Mouse (Mus musculus) adrenal gland (tissue): ENCODE data around the gene Sh3rf1.

Experiments used
- intact Hi-C: fragments of 180-260 bp; cut with DNase I; formaldehyde crosslinking; loops from one replicate; pipeline ENCODE4 v1.15.1; 2025

Gene Sh3rf1

DNA sequence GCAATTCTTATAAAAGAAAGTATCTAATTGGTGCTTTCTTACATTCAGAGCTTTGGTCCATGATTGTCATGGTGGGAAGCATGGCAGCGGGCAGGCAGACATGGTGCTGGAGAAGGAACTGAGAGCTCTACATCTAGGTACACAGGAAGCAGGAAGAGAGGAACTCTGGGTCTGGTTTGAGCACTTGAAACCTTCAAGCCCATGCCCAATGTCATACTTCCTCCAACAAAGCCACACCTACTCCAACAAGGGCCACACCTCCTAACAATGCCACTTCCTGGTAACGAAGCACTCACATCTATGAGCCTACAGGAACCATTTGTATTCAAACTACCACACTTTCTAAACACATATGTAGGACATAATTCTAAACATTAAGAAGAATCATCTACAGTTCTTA is 5.2 kb upstream of the Sh3rf1 start:
- intact Hi-C loops = no loop called here

DNA sequence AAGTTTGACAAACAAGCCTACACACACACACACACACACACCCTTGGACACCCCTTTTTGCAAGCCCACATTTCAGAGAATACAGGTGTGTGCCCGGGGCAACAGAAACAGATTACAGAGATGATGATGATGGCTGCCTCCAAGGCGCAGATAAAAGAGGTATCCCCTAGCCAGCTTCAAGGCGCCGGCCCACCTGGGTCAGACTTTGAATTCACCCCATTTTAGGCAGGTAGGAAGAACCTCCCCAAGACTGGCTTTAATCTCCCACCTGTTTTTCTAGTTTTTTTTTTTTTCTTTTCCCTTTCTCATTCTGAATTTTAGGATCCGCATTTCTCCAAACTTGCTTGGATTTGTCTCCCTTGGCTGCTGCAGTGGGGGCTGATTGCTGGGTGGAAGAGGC is 389 bp upstream of the Sh3rf1 start:
- intact Hi-C loops = loop anchor here (5.0 kb wide), 1 partner anchor 264 kb away; the partner anchor contains the start of gene Cbr4

DNA sequence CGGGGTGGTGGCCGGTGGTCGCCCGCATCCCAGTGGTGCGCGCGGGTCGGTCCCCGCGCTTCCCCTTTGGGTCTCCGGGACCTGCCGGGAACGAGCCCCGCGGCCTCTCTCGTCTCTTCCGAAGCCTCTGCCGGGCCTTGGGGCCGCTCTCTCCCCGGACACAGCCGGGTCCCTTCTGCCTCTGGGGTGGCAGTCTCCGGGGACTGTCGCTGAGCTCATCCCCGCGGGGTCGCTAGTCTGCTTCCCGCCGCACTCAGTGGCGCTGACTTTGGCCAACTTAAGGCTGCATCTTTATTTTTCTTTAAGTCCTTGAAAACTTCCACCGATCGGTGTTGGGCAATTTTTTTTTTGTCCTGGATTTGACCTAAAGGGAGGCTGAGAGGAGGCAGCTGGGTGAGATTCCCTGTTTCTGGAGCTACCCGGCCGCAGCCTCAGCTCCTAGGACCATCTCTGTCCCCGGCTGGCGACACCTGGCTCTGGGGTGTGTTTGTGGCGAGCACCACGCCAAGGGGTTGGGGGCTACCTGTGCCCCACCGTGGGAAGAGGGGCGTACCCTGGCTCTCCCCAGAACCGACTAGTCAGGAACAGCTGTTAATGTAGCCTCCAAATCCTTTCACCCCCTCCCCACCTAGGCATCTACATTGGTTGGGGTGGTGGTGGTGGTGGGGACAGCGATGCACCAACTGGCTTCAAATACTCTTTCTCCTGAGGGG is 864 bp downstream of the Sh3rf1 start:
- intact Hi-C loops = loop anchor here (5.0 kb wide), 1 partner anchor 263 kb away; the partner anchor contains the start of gene Cbr4

DNA sequence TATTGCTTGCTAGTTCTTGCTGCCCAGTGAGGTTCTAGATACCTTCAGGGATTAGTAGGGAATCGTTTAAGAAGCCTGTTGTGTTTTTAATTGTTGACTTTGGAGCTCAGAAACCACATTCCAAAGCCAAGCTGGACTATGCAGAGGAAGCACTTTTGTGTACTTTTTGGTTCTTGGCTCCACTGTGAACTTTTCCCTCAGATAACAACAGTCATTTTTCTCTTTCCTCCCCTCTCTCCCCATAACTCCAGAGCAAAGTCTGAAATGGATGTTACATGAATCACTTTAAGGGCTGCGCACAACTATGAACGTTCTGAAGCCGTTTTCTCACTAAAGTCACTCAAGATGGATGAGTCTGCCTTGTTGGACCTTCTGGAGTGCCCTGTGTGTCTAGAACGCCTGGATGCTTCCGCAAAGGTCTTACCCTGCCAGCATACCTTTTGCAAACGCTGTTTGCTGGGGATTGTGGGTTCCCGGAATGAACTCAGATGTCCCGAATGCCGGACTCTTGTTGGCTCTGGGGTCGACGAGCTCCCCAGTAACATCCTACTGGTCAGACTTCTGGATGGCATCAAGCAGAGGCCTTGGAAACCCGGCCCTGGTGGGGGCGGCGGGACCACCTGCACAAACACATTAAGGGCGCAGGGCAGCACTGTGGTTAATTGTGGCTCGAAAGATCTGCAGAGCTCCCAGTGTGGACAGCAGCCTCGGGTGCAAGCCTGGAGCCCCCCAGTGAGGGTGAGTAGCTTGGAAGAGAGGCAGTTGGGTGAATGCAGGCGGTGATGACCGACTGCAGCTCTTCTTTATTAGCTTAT is 2.1 kb downstream of the Sh3rf1 start:
- intact Hi-C loops = no loop called here

DNA sequence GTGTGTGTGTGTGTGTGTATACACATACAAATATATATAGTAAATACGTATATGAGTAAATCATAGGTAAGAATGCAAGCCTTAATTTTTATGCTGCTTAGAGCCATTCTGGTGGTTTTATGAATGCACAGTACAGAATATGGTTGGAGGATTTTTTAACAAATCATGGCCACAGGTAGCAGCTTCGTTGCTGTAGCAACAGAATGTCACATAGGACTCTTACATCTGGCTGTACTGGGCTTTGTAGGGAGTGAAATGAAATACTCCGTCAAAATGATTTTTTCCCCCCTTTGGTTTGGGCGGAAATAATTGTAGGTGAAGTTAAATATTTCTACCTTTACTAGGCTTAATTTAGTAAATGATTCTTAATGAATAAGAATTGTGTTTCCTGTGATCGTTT is 3.0 kb downstream of the Sh3rf1 start:
- intact Hi-C loops = no loop called here

DNA sequence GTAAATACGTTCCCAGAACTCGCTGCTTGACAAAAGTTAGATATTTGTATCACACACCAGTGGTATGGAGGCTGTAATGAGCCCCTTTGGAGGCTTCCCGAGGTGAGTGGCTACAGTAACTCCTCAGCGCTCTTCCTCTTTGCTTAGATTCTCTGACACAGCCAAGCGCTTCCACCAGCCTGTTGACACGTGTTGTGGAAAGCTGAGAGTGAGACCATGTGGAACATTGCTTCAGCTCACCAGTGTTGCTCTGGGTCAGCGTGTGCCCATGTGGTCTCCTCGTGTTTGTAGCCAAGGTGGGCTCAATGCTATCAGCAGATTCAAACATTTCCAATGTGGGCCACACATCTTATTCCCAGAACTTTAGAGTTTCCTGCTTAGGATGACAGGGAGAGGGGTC is 5.0 kb downstream of the Sh3rf1 start:
- intact Hi-C loops = no loop called here

DNA sequence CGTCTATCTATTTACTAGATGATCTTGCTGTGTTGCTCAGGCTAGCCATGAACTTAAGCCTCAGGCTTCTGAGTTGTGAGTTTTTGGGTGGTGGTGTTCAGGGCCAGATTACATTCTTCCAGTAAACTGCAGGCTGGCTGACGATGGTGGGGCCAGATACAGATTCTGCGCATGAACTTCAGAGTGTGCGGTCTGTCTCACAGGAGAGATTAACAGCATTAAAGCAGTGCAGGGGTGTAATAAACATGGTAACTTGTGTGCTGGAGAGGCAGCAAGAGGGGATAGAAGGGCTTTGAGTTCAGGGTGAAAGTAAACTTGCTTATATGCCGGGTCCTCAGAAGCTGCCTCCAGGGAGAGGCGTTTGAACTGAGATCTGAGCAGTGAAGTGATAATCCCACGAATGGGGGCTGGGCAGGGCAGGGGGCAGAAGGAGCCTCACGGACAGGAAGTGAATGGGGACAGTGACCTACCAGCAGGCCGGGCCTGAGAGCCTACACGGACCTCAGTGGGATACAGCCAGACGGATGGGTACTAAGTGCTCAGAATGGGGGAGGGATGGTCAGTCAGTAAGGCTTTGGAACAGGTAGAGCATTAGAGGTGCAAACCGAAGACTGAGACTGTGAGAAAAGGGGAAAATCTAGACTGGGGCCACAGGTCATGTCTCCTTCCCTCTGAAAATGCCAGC is 6.0 kb downstream of the Sh3rf1 start:
- intact Hi-C loops = no loop called here

DNA sequence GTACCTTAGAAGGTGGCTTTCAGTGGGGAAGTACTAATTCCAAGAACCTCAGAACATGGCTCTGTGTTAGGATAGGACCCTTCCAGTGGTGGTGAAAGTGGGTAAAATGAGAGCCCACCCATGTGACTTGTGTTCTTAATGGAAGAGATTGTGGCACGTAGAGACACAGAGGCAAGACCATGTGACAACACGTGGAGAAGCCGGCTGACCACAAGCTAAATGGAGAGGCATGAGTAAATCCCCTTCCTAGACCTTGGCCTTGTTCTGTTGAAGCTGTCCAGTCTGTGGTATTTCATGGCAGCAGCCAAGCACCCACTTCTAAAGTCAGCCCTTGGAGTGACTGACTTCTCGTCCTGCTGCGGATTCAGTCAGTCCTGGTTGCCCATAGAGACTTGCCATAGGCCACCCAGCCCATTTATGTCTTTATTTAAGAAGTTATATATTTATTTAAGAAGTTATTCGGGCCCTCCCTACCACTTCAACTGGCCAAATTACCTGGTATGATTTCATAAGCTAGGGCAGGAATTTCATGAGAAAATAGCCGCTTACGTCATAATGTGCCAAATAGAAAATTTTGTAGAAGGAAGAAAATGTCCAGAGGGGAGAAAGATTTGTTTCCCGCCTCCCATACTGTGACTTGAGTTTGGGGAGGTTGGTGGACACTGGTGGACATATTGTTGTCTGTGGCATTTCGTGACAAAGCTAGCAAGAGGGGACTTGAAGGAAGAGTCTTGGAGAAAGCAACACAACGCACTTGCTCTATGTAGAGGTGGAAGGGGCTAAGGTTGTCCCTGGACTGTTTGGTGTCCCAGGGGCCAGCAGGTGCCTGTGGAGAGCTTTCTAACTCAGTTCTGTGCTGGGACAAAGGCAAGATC is 7.4 kb downstream of the Sh3rf1 start:
- intact Hi-C loops = no loop called here

DNA sequence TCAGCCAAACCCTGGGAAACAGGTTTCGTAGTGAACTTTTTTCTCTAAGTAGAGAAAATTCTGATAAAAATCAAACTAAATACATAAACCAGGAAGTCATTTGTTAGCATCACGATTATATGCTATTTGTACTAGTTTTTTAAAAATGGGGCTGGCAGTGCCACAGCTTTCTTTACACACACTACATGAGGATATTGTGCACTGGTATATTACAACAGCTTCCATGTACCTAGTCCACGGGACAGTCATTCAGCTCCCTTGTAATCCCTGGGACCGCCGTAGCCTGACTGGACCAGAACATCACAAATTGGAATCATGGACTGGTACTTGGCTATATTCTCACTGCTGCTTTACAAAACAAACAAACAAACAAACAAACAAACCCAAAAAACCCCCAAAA is 11.8 kb downstream of the Sh3rf1 start:
- intact Hi-C loops = no loop called here

DNA sequence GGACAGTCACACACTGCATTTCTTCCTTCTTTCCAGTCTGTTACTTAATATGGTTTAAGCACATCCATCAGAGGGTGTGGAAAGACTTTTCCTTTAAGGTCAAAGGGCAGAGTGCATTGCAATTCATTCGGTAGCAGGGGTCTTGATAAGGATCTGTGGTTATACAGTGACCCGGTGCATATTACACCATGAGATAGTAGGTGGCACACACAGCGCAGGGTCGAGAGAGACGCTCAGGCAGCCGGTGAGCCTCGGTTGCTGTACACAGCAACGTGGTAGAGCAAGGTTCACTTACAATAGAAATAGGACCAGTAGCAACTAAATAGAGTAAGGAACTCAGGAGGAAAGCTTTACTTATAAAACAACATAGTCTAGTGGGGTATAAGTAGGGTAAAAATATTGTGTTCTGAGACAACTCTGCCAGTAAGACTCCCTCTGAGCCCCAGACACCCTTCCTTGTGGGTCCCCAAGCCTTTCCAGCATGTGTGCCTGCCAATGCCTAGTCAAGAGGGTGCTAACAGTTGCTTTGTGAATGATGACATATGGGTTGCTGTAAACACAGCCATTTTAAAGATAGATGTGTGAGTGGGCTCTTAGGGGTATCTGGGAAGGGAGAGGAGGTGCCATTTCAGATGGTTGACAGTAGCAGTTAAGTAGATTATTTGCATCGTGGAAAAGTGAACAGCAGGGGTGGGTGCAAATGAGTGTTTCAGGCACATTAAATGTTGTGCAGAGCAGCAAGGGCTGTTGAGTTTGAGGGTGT is 13.0 kb downstream of the Sh3rf1 start:
- intact Hi-C loops = no loop called here

DNA sequence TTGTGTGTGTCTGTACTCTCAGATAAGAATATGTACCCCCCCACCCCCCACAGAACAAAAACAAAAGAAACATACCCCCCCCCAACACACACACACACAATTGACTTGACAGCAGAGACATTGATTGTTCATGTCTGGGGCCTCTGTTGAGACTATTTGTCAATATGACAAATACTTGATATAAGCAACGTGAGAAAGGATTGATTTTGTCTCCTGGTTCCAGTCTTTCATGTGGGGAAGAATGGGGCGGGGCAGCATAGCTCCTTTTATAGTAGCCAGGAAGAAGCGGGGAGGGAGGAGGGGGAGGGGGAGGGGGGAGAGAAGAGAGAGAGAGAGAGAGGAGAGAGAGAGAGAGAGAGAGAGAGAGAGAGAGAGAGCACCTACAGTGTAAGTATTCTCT is 15.9 kb downstream of the Sh3rf1 start:
- intact Hi-C loops = no loop called here

DNA sequence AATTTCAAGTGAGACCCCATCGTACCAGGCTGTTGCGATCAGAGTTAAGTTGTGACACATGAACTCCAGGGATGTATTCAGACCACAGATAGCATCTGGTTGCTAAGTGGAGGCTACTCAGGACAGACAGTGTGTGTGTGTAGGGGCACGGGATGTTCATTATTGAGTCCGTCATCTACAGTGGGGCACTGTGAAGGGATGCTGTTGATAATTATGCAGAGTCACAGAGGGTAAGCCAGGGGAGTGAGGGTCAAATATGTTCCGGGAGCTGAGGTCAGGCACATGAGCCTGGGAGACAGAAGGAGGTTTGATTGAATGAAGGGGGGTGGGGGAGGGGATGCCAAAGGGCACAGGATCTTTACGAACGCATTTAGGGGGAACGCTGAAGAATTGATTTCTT is 17.6 kb downstream of the Sh3rf1 start:
- intact Hi-C loops = no loop called here

DNA sequence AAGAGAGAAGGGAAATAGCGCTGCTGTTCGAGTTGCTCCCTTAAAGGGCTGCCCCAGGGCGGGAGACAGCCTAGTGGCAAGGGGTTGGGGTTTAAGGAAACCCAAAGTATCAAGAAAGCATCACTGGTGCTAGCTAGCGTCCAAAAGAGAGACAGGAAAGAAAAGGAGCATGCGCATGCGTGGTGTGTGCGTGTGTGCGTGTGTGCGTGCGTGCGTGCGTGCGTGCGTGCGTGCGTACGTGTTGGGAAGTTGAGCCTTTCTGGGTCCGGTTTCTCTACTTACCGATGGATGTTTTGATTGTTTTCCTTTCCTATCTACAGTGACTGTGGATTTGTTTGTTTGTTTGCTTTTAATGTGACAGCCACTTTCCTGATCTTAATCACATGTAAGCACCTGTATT is 19.2 kb downstream of the Sh3rf1 start:
- intact Hi-C loops = no loop called here

DNA sequence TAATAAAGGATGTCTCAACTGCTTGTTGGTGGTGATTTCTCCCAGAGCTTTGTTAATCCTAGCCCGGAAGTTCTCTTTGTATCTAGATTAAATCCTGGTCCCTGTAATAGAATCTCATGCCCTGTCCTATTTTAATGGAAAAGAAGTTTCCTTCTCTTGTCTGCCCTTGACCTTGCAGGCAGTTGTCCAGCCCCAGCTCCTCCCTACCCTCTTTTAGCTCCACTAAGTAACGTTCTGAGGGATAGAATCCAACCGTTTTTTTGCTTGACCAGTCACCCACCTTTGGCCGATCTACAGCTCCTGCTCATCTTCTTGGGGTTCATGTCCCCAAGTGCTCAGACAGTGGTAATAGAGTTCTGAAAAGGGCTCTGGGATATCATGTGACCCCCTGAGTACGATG is 19.8 kb downstream of the Sh3rf1 start:
- intact Hi-C loops = no loop called here

DNA sequence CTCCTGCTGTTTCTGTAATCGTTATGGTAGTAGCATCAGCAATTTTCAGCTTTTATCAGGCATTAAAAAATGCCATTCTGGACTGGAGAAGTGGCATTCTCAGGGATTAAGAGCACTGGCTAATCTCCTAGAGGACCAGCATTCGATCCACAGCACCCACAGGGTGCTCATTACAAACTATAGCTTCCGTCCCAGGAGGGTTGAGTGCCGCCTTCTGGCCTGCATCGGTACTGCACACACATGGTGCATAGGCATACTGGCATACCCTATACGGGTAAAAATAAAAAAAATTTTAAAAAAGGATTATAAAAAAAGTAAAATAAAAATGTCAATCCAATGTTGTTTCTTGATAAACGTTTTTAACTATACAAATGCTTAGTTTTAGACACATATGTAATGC is 20.5 kb downstream of the Sh3rf1 start:
- intact Hi-C loops = no loop called here

DNA sequence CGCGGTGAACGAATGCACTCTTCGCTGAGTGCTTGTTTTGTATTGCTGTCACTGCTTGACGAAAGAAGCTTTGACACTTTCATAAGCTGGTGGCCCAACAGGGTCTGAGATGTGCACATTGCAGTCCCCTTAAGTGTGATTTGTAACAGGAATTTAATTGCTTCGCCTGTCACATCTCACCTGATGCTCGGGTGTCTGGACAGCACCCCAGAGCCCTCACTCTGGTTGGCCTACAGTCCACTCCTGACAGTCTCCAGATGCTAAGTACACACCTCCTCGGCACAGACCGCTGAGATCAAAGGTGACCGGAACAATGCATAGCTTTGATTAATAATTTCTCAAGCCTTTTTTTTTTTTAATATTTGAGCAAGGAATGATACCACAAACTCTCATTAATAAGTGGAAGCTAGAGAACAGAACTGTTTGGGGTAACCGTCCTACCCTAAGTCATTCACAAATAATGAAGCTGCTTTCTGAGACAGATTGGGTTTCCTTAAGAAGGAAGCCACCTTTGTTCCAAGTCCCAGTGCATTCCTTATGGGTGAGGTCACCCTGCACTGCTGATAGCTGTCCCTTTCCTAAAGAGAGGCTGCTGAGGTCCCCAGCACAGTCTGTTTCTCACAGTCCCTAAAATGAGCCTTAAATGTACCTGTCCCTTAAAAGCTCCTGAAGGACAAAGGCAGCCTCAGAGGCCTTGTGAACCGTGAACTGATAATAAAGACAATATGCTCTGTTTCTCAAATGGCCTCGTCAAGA is 23.8 kb downstream of the Sh3rf1 start:
- intact Hi-C loops = no loop called here

DNA sequence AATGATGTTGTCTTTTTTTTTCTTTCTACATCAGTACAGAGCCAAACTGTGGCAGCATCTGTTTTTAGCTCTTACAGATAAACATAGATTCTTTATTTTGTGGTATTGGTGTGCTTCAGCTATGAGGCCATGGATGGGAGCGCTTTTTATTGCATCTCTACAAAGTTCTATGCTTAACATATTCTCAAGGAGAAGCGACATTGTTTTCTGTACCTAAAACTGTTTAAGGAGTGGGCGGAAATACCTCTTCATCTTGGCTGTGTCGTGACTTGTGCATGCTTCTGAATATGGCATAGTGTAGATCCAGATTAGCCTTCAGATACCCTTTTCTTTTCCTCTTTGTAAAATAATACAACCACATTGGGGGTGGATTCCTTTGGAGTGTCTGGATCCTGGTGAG is 25.8 kb downstream of the Sh3rf1 start:
- intact Hi-C loops = no loop called here

DNA sequence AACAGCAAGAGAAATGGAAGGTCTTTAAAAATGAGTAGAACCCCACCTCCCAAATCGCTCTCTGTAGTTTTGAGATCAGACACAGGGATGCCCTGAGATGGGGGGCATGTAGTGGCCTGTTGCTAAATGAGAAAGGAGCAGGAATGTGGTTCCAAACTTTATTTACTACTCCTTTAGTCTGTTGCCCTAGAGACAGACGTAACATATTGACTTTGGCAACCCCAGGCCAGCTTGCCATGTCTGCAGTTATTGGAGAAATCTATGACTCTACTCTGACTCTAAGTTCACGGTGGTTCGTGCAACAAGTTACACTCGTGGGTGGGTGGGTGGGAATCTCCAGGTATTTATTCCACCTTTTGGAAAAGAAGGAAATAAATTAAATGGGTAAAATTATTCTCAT is 30.5 kb downstream of the Sh3rf1 start:
- intact Hi-C loops = no loop called here

DNA sequence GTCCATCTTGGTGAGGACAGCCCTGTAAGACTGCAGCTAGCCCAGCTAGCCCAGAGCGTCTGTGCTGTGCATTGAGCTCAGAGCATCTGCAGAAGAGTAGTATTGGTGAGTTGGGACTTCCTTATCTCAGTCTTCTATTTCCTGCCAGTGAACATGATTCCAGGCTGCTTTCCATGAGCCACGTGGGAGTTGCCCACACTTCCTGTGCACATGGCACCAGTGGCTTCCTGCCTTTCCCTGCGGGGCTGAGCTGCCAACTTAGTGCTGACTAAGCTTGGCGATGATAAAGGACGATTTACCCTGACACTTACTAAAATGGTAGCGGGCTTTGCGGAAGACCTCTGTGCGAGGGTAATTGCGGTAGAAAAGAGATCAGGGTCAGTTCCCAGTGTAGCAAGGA is 35.2 kb downstream of the Sh3rf1 start:
- intact Hi-C loops = no loop called here

DNA sequence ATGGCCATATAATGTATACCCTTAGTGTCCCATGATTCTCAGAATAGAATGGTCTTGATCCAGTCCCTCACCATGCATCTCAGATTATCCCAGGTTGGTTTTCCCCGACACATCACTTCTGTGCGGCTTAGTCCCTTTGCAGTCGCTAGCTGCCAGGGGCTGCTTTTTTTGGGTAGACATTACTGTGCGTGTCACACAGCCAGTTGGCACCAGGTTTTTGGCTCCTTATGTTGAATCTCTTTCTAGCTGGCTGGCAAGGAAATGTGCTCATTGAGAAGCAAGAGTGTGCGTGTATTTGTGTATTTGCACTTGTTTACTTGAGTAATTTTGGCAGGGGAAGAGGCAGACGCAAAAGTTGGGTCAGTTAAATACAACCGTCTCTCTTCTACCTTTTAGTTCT is 35.9 kb downstream of the Sh3rf1 start:
- intact Hi-C loops = no loop called here
